28 mouse cellular contexts compared by ENCODE assay signal in genomic region chr9:44236601-44237000, GRCm38 (mm10). TPM values are rescaled to one million over a fixed set of nuclear protein-coding genes. Genes with fewer than 3 reads are reported as not detected.
DNase-seq lines count a peak whose midpoint lies in the region; ATAC-seq and TF ChIP-seq lines count a peak whose summit lies in the region.
"Had no signal": no experiment of that assay in that cellular context is flagged by ENCODE, and none has a peak within 500 bp of the region (broad histone marks: within the 10 kb centered on the region; RNA-seq: fewer than 3 reads in every experiment).

No protein-coding gene starts in this region.

- no peak overlapping the region for H3K4me2 ChIP-seq in kidney, embryonic 14.5 days (replicated peaks; ENCODE audit: low read depth, low read length)
- H3K4me2 ChIP-seq: embryonic facial prominence, embryonic 13.5 days; heart, embryonic 11.5 days; intestine, embryonic 15.5 days; liver, embryonic 11.5 days; midbrain, embryonic 11.5 days had no signal

- no peak for ATAC-seq in kidney, embryonic 14.5 days (ENCODE audit: low FRiP score, low TSS enrichment)
- ATAC-seq: forebrain, embryonic 14.5 days; hindbrain, embryonic 16.5 days; intestine, embryonic 15.5 days; liver, postnatal 0 days; lung, postnatal 0 days had no signal

- H3K79me2 ChIP-seq in macrophage (ENCODE audit: inconsistent target) = peaks cover 18% of the 10 kb centered on the region

- H3K36me3 ChIP-seq in kidney, embryonic 14.5 days (ENCODE audit: control insufficient read depth, insufficient read depth, low read length) = no peaks in the 10 kb centered on the region
- no peaks in the 10 kb centered on the region for H3K36me3 ChIP-seq in spleen, adult 2 months (ENCODE audit: control insufficient read depth, insufficient read depth, low read length)
- H3K36me3 ChIP-seq in macrophage (ENCODE audit: inconsistent target) = no peaks in the 10 kb centered on the region
- H3K36me3 ChIP-seq: embryonic facial prominence, embryonic 13.5 days; intestine, embryonic 15.5 days had no signal

- H3K4me3 ChIP-seq in kidney, embryonic 14.5 days (ENCODE audit: low read length) = no peak overlapping the region
- no peak overlapping the region for H3K4me3 ChIP-seq in spleen, adult 2 months (ENCODE audit: extremely low read depth, insufficient read depth, insufficient read length)
- H3K4me3 ChIP-seq in macrophage (ENCODE audit: inconsistent target) = no peak overlapping the region
- H3K4me3 ChIP-seq: embryonic facial prominence, embryonic 13.5 days; gastrocnemius, adult 2 months; intestine, embryonic 15.5 days; layer of hippocampus, adult 2 months had no signal

- no peaks in the 10 kb centered on the region for H3K27me3 ChIP-seq in kidney, embryonic 14.5 days (ENCODE audit: control insufficient read depth, insufficient read depth, low read length)
- no peaks in the 10 kb centered on the region for H3K27me3 ChIP-seq in spleen, adult 2 months (ENCODE audit: control insufficient read depth, insufficient read depth, low read length)
- H3K27me3 ChIP-seq: embryonic facial prominence, embryonic 13.5 days; intestine, embryonic 15.5 days had no signal

- no peak for TF ChIP-seq CTCF in spleen, adult 2 months (IDR thresholded peaks at IDR 0.05; ENCODE audit: extremely low read depth, insufficient read depth, insufficient read length, insufficient replicate concordance)

- peak overlapping the region; percentile 67 for H3K27ac ChIP-seq in kidney, embryonic 14.5 days (ENCODE audit: low read depth, low read length)
- H3K27ac ChIP-seq in spleen, adult 2 months (ENCODE audit: insufficient read depth, low read length) = peak overlapping the region; percentile 75
- H3K27ac ChIP-seq in macrophage = 0 out of 2 replicates have a peak overlapping the region, but pooled peaks have one; percentile 95
- H3K27ac ChIP-seq: embryonic facial prominence, embryonic 13.5 days; gastrocnemius, adult 2 months; intestine, embryonic 15.5 days; layer of hippocampus, adult 2 months; stomach, postnatal 0 days had no signal

- WGBS in kidney, embryonic 14.5 days = 43% methylated on average over 4 of the region's 4 CpGs
- WGBS in spleen, adult 2 months = 59% methylated on average over 4 of the region's 4 CpGs
- WGBS in macrophage (ENCODE audit: missing documents) = 53% methylated on average over 4 of the region's 4 CpGs

- peaks cover 17% of the 10 kb centered on the region; the same call in 1 of the 2 replicates for H3K4me1 ChIP-seq in kidney, embryonic 14.5 days (ENCODE audit: control insufficient read depth, insufficient read depth, low read length)
- H3K4me1 ChIP-seq in spleen, adult 2 months (ENCODE audit: control insufficient read depth, insufficient read depth, insufficient read length) = peaks cover 24% of the 10 kb centered on the region

- no peak overlapping the region for H3K9ac ChIP-seq in kidney, embryonic 14.5 days (ENCODE audit: low read depth, low read length)
- H3K9ac ChIP-seq: embryonic facial prominence, embryonic 13.5 days; intestine, embryonic 15.5 days; liver, postnatal 0 days had no signal

- H3K9me3 ChIP-seq in kidney, embryonic 14.5 days (ENCODE audit: control insufficient read depth, low read length) = no peaks in the 10 kb centered on the region
- H3K9me3 ChIP-seq: embryonic facial prominence, embryonic 13.5 days; intestine, embryonic 15.5 days had no signal

- no peak for TF ChIP-seq POLR2A in spleen, adult 2 months (IDR thresholded peaks at IDR 0.05; ENCODE audit: low read depth, low read length)

- peak; percentile 33 for DNase-seq in cerebellum, adult 9-10 months
- DNase-seq in cerebellum, adult 8-10 months = no peak
- no peak for DNase-seq in kidney, adult 8-10 months
- DNase-seq in spleen, adult 2 months (ENCODE audit: low read depth in 1 of 2, low spot score in 2 of 2) = no peak
- DNase-seq in spleen, adult 12 weeks (ENCODE audit: low spot score) = no peak
- DNase-seq: adrenal gland, postnatal 25 days; cerebellum, postnatal 10 days; gastrocnemius, adult 2 months; heart, postnatal 4 days; kidney, postnatal 10 days; liver, postnatal 0 days had no signal

RNA-seq across cellular contexts. Expression of gene Cbl, which starts 2.8 kb away (rescaled TPM):
- 14.8 and 27.9 TPM in 2 replicates for polyA plus RNA-seq in kidney, embryonic 14.5 days (2014; fragmentation: Nextera tagmentation; extraction: Ambion mirVana)
- polyA plus RNA-seq in spleen, adult 2 months (2012; rRNA removed) = 16.1 and 20.3 TPM in 2 replicates
- total RNA-seq in macrophage (2018; cell fraction: chromatin; rRNA removed) = 100 to 1,000 TPM in 25 of 26 experiments, 10 to 100 TPM in 1; 75.2 to 374 (median 276) TPM
- total RNA-seq in macrophage (2018; cell fraction: cytosol; rRNA removed) = 100 to 1,000 TPM in 11 of 26 experiments, 10 to 100 TPM in 15; 77.0 to 120 (median 98.9) TPM
- 100 to 1,000 TPM; 148 to 240 (median 196) TPM for total RNA-seq in macrophage (2018; cell fraction: nucleus; rRNA removed)
- polyA plus RNA-seq in macrophage (2018) = 37.9 to 51.2 TPM (median 42.7 TPM) in 3 replicates

RNA-seq across cellular contexts. Expression of gene Ccdc153, which starts 3.9 kb away (rescaled TPM):
- polyA plus RNA-seq in kidney, embryonic 14.5 days (2014; fragmentation: Nextera tagmentation; extraction: Ambion mirVana) = not detected in 2 replicates
- not detected in 2 replicates for polyA plus RNA-seq in spleen, adult 2 months (2012; rRNA removed)
- total RNA-seq in macrophage (2018; cell fraction: chromatin; rRNA removed) = not detected
- not detected for total RNA-seq in macrophage (2018; cell fraction: cytosol; rRNA removed)
- not detected for total RNA-seq in macrophage (2018; cell fraction: nucleus; rRNA removed)
- polyA plus RNA-seq in macrophage (2018) = not detected in 3 replicates
- total RNA-seq: gastrocnemius, adult 2 months; gastrocnemius, postnatal 4 days; heart, postnatal 4 days; monocyte, adult 5-6 weeks; neutrophil, adult 5-6 weeks had no signal
- polyA plus RNA-seq: embryonic facial prominence, embryonic 13.5 days; forebrain, embryonic 14.5 days; frontal cortex, adult 2 months; heart, embryonic 11.5 days; hindbrain, embryonic 16.5 days; intestine, embryonic 15.5 days; limb, embryonic 11.5 days; liver, embryonic 11.5 days; liver, postnatal 0 days; midbrain, embryonic 11.5 days; stomach, postnatal 0 days had no signal

RNA-seq across cellular contexts. Expression of gene Pdzd3, which starts 14.7 kb away (rescaled TPM):
- 1.9 and 4.2 TPM in 2 replicates for polyA plus RNA-seq in kidney, embryonic 14.5 days (2014; fragmentation: Nextera tagmentation; extraction: Ambion mirVana)
- 0.07 and 0.08 TPM in 2 replicates for polyA plus RNA-seq in spleen, adult 2 months (2012; rRNA removed)
- 1 to 10 TPM in 1 of 26 experiments, under 1 TPM in 3, not detected in 22; 0.30 to 1.3 (median 0.36) TPM for total RNA-seq in macrophage (2018; cell fraction: chromatin; rRNA removed)
- total RNA-seq in macrophage (2018; cell fraction: cytosol; rRNA removed) = under 1 TPM in 2 of 26 experiments, not detected in 24; 0.09 to 0.19 TPM
- total RNA-seq in macrophage (2018; cell fraction: nucleus; rRNA removed) = under 1 TPM in 4 of 26 experiments, not detected in 22; 0.22 to 0.30 (median 0.27) TPM
- polyA plus RNA-seq in macrophage (2018) = not detected in 3 replicates
- total RNA-seq: monocyte, adult 5-6 weeks had no signal
- polyA plus RNA-seq: heart, embryonic 11.5 days; liver, embryonic 11.5 days; liver, postnatal 0 days had no signal

RNA-seq across cellular contexts. Expression of gene Nlrx1, which starts 31.8 kb away (rescaled TPM):
- 3.2 and 5.6 TPM in 2 replicates for polyA plus RNA-seq in kidney, embryonic 14.5 days (2014; fragmentation: Nextera tagmentation; extraction: Ambion mirVana)
- 8.4 and 10.7 TPM in 2 replicates for polyA plus RNA-seq in spleen, adult 2 months (2012; rRNA removed)
- 10 to 100 TPM in 11 of 26 experiments, 1 to 10 TPM in 15; 1.5 to 18.3 (median 9.0) TPM for total RNA-seq in macrophage (2018; cell fraction: chromatin; rRNA removed)
- total RNA-seq in macrophage (2018; cell fraction: cytosol; rRNA removed) = 10 to 100 TPM in 15 of 26 experiments, 1 to 10 TPM in 11; 3.6 to 17.9 (median 11.1) TPM
- 10 to 100 TPM in 13 of 26 experiments, 1 to 10 TPM in 13; 2.4 to 20.7 (median 10.1) TPM for total RNA-seq in macrophage (2018; cell fraction: nucleus; rRNA removed)
- 3.3 to 8.7 TPM (median 6.8 TPM) in 3 replicates for polyA plus RNA-seq in macrophage (2018)

RNA-seq across cellular contexts. Expression of gene Abcg4, which starts 51.8 kb away (rescaled TPM):
- polyA plus RNA-seq in kidney, embryonic 14.5 days (2014; fragmentation: Nextera tagmentation; extraction: Ambion mirVana) = 1.5 and 2.7 TPM in 2 replicates
- polyA plus RNA-seq in spleen, adult 2 months (2012; rRNA removed) = 12.3 and 22.3 TPM in 2 replicates
- total RNA-seq in macrophage (2018; cell fraction: chromatin; rRNA removed) = 1 to 10 TPM in 5 of 26 experiments, under 1 TPM in 11, not detected in 10; 0.22 to 2.5 (median 0.71) TPM
- total RNA-seq in macrophage (2018; cell fraction: cytosol; rRNA removed) = under 1 TPM in 4 of 26 experiments, not detected in 22; 0.05 to 0.19 (median 0.08) TPM
- total RNA-seq in macrophage (2018; cell fraction: nucleus; rRNA removed) = 1 to 10 TPM in 3 of 26 experiments, under 1 TPM in 12, not detected in 11; 0.24 to 1.6 (median 0.67) TPM
- not detected in 3 replicates for polyA plus RNA-seq in macrophage (2018)
- total RNA-seq: monocyte, adult 5-6 weeks had no signal
